Mouse (Mus musculus): ENCODE results near the gene Rmi2. TPM values are rescaled to one million over a fixed set of nuclear protein-coding genes. Genes with fewer than 3 reads are reported as not detected.
"Not testable (repeated sequence)": the region's sequence is repeated elsewhere in the genome, so short reads cannot be mapped to it uniquely, and the experiment has no call there.

The Rmi2 gene
- polyA plus RNA-seq, 1 experiment: 0.65 TPM

GRCm38 (mm10) chr16:10850905-10851304, 16.0 kb downstream of the Rmi2 start:
- Histone ChIP-seq H3K36me3 (ENCODE audit: control insufficient read depth) (peaks cover 2% of the 10 kb centered on the region; the same call in 1 of the 2 replicates), H3K27me3 (ENCODE audit: control insufficient read depth) (no peaks in the 10 kb centered on the region), H3K4me3 (replicated peaks) (no peak overlapping the region), H3K4me1 (ENCODE audit: control insufficient read depth) (no peaks in the 10 kb centered on the region), H3K9me3 (ENCODE audit: control insufficient read depth, low read length) (no peaks in the 10 kb centered on the region)
- TF ChIP-seq GATA1 (IDR thresholded peaks at IDR 0.05; ENCODE audit: low read length): no peak
- TF ChIP-seq TAL1 (IDR thresholded peaks at IDR 0.05; ENCODE audit: low read length): no peak

- not testable (repeated sequence) for H3K27me3 ChIP-seq (ENCODE audit: control insufficient read depth); H3K4me1 ChIP-seq (ENCODE audit: control insufficient read depth); H3K9me3 ChIP-seq (ENCODE audit: control insufficient read depth, low read length); H3K36me3 ChIP-seq (ENCODE audit: control insufficient read depth); H3K4me3 ChIP-seq (replicated peaks)
These were observed 17.4 kb downstream of the Rmi2 start for GRCm38 (mm10) chr16:10852216-10852615.

- Histone ChIP-seq H3K4me1 (ENCODE audit: control insufficient read depth) (no peaks in the 10 kb centered on the region), H3K4me3 (replicated peaks) (no peak overlapping the region), H3K36me3 (ENCODE audit: control insufficient read depth) (no peaks in the 10 kb centered on the region), H3K27me3 (ENCODE audit: control insufficient read depth) (no peaks in the 10 kb centered on the region), H3K9me3 (ENCODE audit: control insufficient read depth, low read length) (no peaks in the 10 kb centered on the region)
- TF ChIP-seq TAL1 (IDR thresholded peaks at IDR 0.05; ENCODE audit: low read length): no peak
These were observed 24.9 kb downstream of the Rmi2 start for GRCm38 (mm10) chr16:10859726-10860245.

GRCm38 (mm10) chr16:10861408-10861807, 26.5 kb downstream of the Rmi2 start:
- Histone ChIP-seq H3K27me3 (ENCODE audit: control insufficient read depth) (no peaks in the 10 kb centered on the region), H3K4me1 (ENCODE audit: control insufficient read depth) (no peaks in the 10 kb centered on the region), H3K9me3 (ENCODE audit: control insufficient read depth, low read length) (no peaks in the 10 kb centered on the region), H3K4me3 (replicated peaks) (no peak overlapping the region), H3K36me3 (ENCODE audit: control insufficient read depth) (no peaks in the 10 kb centered on the region)
- TF ChIP-seq TAL1 (IDR thresholded peaks at IDR 0.05; ENCODE audit: low read length): no peak
- no peak for TF ChIP-seq GATA1 (IDR thresholded peaks at IDR 0.05; ENCODE audit: low read length)

- no peaks in the 10 kb centered on the region for H3K27me3 ChIP-seq (ENCODE audit: control insufficient read depth)
- no peak overlapping the region for H3K4me3 ChIP-seq (replicated peaks)
- H3K4me1 ChIP-seq (ENCODE audit: control insufficient read depth): peaks cover 1% of the 10 kb centered on the region; the same call in 1 of the 2 replicates
- H3K36me3 ChIP-seq (ENCODE audit: control insufficient read depth): no peaks in the 10 kb centered on the region
- no peaks in the 10 kb centered on the region for H3K9me3 ChIP-seq (ENCODE audit: control insufficient read depth, low read length)
- TF ChIP-seq GATA1 (IDR thresholded peaks at IDR 0.05; ENCODE audit: low read length) (no peak), TAL1 (IDR thresholded peaks at IDR 0.05; ENCODE audit: low read length) (no peak)
These were observed 30.2 kb downstream of the Rmi2 start for GRCm38 (mm10) chr16:10864833-10865591.

- H3K9me3 ChIP-seq (ENCODE audit: control insufficient read depth, low read length): no peaks in the 10 kb centered on the region
- H3K4me3 ChIP-seq (replicated peaks): no peak overlapping the region
- no peaks in the 10 kb centered on the region for H3K27me3 ChIP-seq (ENCODE audit: control insufficient read depth)
- H3K4me1 ChIP-seq (ENCODE audit: control insufficient read depth): peaks cover 1% of the 10 kb centered on the region; the same call in 1 of the 2 replicates
- H3K36me3 ChIP-seq (ENCODE audit: control insufficient read depth): no peaks in the 10 kb centered on the region
- TF ChIP-seq TAL1 (IDR thresholded peaks at IDR 0.05; ENCODE audit: low read length) (no peak), GATA1 (IDR thresholded peaks at IDR 0.05; ENCODE audit: low read length) (no peak)
These were observed 30.7 kb downstream of the Rmi2 start for GRCm38 (mm10) chr16:10865592-10865987.

- Histone ChIP-seq H3K27me3 (ENCODE audit: control insufficient read depth) (no peaks in the 10 kb centered on the region), H3K9me3 (ENCODE audit: control insufficient read depth, low read length) (no peaks in the 10 kb centered on the region), H3K4me1 (ENCODE audit: control insufficient read depth) (peaks cover 1% of the 10 kb centered on the region; the same call in 1 of the 2 replicates), H3K36me3 (ENCODE audit: control insufficient read depth) (no peaks in the 10 kb centered on the region), H3K4me3 (replicated peaks) (no peak overlapping the region)
- TF ChIP-seq GATA1 (IDR thresholded peaks at IDR 0.05; ENCODE audit: low read length): no peak
- TF ChIP-seq TAL1 (IDR thresholded peaks at IDR 0.05; ENCODE audit: low read length): no peak
These were observed 32.0 kb downstream of the Rmi2 start for GRCm38 (mm10) chr16:10866841-10867240.

- Histone ChIP-seq H3K4me3 (replicated peaks) (no peak overlapping the region), H3K4me1 (ENCODE audit: control insufficient read depth) (peaks cover 1% of the 10 kb centered on the region; the same call in 1 of the 2 replicates), H3K9me3 (ENCODE audit: control insufficient read depth, low read length) (no peaks in the 10 kb centered on the region), H3K36me3 (ENCODE audit: control insufficient read depth) (no peaks in the 10 kb centered on the region), H3K27me3 (ENCODE audit: control insufficient read depth) (no peaks in the 10 kb centered on the region)
- TF ChIP-seq TAL1 (IDR thresholded peaks at IDR 0.05; ENCODE audit: low read length) (no peak), GATA1 (IDR thresholded peaks at IDR 0.05; ENCODE audit: low read length) (no peak)
These were observed 32.6 kb downstream of the Rmi2 start for GRCm38 (mm10) chr16:10867501-10867900.

- Histone ChIP-seq H3K27me3 (ENCODE audit: control insufficient read depth) (no peaks in the 10 kb centered on the region), H3K4me3 (replicated peaks) (no peak overlapping the region), H3K36me3 (ENCODE audit: control insufficient read depth) (no peaks in the 10 kb centered on the region), H3K9me3 (ENCODE audit: control insufficient read depth, low read length) (no peaks in the 10 kb centered on the region), H3K4me1 (ENCODE audit: control insufficient read depth) (peaks cover 1% of the 10 kb centered on the region; the same call in 1 of the 2 replicates)
- TF ChIP-seq GATA1 (IDR thresholded peaks at IDR 0.05; ENCODE audit: low read length): no peak
- TF ChIP-seq TAL1 (IDR thresholded peaks at IDR 0.05; ENCODE audit: low read length): no peak
These were observed 33.1 kb downstream of the Rmi2 start for GRCm38 (mm10) chr16:10867904-10868440.

Data from erythroblast, embryonic 14.5 days (primary cell).